Mouse (Mus musculus): ENCODE measurements around the gene Trim63. TPM values are rescaled to one million over a fixed set of nuclear protein-coding genes. Genes with fewer than 3 reads are reported as not detected.
"Not testable (repeated sequence)": the region's sequence is repeated elsewhere in the genome, so short reads cannot be mapped to it uniquely, and the experiment has no call there.

Trim63 gene
- polyA plus RNA-seq (2012; rRNA removed), result 0.10 and 0.27 TPM in 2 replicates

- DNase-seq (ENCODE audit: low read depth, low spot score), result no peak
- WGBS, result 51% methylated on average over 11 of the region's 11 CpGs
Measured at GRCm38 (mm10) chr4:134314876-134315275, at the start of gene Trim63. Gene Trim63 (plus strand): TSS chr4:134315120.

- DNase-seq (ENCODE audit: low read depth, low spot score), result no peak
- WGBS, result 75% methylated on average over 9 of the region's 9 CpGs
Measured at GRCm38 (mm10) chr4:134265860-134266585, 48.9 kb upstream of the Trim63 start.

- DNase-seq (ENCODE audit: low read depth, low spot score), result no peak
- 76% methylated on average over 19 of the region's 19 CpGs for WGBS
Measured at GRCm38 (mm10) chr4:134268102-134268655, 46.7 kb upstream of the Trim63 start.

GRCm38 (mm10) chr4:134269622-134270021 lies 45.3 kb upstream of the Trim63 start:
- not testable (repeated sequence) for DNase-seq (ENCODE audit: low read depth, low spot score)

GRCm38 (mm10) chr4:134271979-134272378 lies 42.9 kb upstream of the Trim63 start:
- WGBS, result 89% methylated on average over 7 of the region's 7 CpGs
- no peak for DNase-seq (ENCODE audit: low read depth, low spot score)

GRCm38 (mm10) chr4:134272731-134273416 lies 42.0 kb upstream of the Trim63 start:
- 3% methylated on average over 13 of the region's 13 CpGs for WGBS

GRCm38 (mm10) chr4:134273417-134274345 lies 41.2 kb upstream of the Trim63 start:
- no peak for DNase-seq (ENCODE audit: low read depth, low spot score)
- WGBS, result 5% methylated on average over 14 of the region's 14 CpGs

More at GRCm38 (mm10) chr4:134272731-134273416, 42.0 kb upstream of the Trim63 start:
- DNase-seq (ENCODE audit: low read depth, low spot score), result no peak

GRCm38 (mm10) chr4:134284942-134285341 lies 30.0 kb upstream of the Trim63 start:
- DNase-seq (ENCODE audit: low read depth, low spot score), result no peak
- WGBS, result 77% methylated on average over 2 of the region's 2 CpGs

GRCm38 (mm10) chr4:134286226-134287167 lies 28.4 kb upstream of the Trim63 start:
- no peak for DNase-seq (ENCODE audit: low read depth, low spot score)
- WGBS, result under 1% methylated on average over 59 of the region's 59 CpGs

GRCm38 (mm10) chr4:134287168-134287564 lies 27.8 kb upstream of the Trim63 start:
- no peak for DNase-seq (ENCODE audit: low read depth, low spot score)
- 1% methylated on average over 58 of the region's 59 CpGs for WGBS

- DNase-seq (ENCODE audit: low read depth, low spot score), result no peak
- under 1% methylated on average over 43 of the region's 43 CpGs for WGBS
Measured at GRCm38 (mm10) chr4:134287575-134288025, 27.3 kb upstream of the Trim63 start, which contains the start of gene Pdik1l. Gene Pdik1l (minus strand): TSS chr4:134287895.

GRCm38 (mm10) chr4:134288397-134289256 lies 26.3 kb upstream of the Trim63 start:
- no peak for DNase-seq (ENCODE audit: low read depth, low spot score)
- WGBS, result 12% methylated on average over 11 of the region's 11 CpGs

GRCm38 (mm10) chr4:134292067-134292466 lies 22.9 kb upstream of the Trim63 start:
- 14% methylated on average over 7 of the region's 7 CpGs for WGBS
- DNase-seq (ENCODE audit: low read depth, low spot score), result no peak

GRCm38 (mm10) chr4:134293061-134293691 lies 21.7 kb upstream of the Trim63 start:
- 71% methylated on average over 18 of the region's 18 CpGs for WGBS
- no peak for DNase-seq (ENCODE audit: low read depth, low spot score)

GRCm38 (mm10) chr4:134293692-134294163 lies 21.2 kb upstream of the Trim63 start:
- WGBS, result 67% methylated on average over 9 of the region's 9 CpGs
- no peak for DNase-seq (ENCODE audit: low read depth, low spot score)

- DNase-seq (ENCODE audit: low read depth, low spot score), result not testable (repeated sequence)
- 87% methylated on average over 4 of the region's 4 CpGs for WGBS
Measured at GRCm38 (mm10) chr4:134296096-134296495, 18.8 kb upstream of the Trim63 start.

GRCm38 (mm10) chr4:134296523-134296922 lies 18.4 kb upstream of the Trim63 start:
- 90% methylated on average over 4 of the region's 4 CpGs for WGBS
- no peak for DNase-seq (ENCODE audit: low read depth, low spot score)
